Mouse (Mus musculus) frontal cortex, postnatal 36 days (tissue): ENCODE data around the gene Pgpep1l.

Source experiments
- DNase-seq, 2 experiments: peaks; one replicate each; pipeline ENCODE4 v3.0.0; 2022; ENCODE audit warnings: low spot score in 2 of 2

Pgpep1l gene

DNA sequence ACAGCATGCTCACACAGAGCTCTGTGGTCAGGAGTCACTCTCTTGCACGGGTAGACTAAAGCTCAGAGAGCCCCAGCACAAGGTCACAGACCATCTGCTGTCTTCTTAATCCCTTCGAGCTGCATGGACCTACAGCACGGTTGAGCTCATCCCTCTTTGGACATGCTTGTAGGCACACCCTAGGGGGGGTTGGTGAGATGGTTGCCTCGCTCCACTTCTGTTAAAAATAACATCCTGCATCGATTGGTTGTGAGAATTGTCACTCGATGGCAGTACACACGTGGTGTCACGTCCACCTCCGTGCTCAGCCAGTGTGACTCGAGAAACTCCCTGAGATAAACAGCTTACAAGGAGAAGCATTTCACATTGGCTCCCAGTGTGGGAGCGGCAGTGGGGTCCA is 45.2 kb downstream of the Pgpep1l start:
- DNase-seq: no peak

DNA sequence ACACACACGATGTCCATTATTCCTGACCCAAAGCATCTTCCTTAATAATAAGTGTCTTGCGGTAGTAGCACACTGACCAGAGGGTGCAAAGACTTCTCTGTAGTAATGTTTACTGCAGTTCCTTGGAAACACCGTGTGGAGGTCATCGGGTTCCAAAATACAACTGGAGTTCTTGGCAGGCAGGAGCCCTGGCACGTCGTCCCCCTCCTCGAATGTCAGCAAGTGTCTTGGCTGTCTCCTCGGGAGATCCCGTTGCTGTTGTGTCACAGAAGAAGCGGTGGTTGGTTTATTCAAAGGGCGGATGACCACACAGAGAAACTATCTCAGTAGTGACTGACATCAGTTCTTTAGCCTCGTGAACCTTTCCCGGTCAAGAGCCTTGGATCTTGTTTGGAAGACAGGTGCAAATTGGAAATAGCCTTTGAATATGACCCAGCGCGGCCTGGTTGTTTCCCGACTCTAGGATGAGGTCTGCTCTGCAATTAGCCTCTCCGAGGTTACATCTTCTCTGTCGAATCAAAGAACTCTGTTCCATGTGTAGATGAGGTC is 48.4 kb downstream of the Pgpep1l start:
- DNase-seq: no peak

DNA sequence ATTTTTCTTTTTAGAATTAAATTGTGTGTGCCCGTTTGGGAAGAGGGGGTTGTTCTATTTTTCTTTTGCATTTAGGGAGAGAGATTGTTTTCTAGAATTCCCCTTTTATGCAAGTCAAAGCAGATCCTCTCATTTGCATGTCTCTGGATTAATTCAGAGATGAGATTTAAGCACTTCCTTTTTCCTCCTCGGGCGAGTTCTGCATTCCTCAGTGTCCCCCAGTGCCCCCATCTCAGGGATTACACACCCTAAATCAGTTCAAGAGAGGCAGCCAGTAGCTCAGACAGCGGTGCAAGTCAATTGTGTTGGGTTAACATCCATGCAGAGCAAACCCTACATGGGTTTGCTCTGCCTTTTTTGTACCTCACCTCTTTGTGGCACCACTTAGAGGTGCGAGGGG is 50.2 kb downstream of the Pgpep1l start:
- no peak for DNase-seq

DNA sequence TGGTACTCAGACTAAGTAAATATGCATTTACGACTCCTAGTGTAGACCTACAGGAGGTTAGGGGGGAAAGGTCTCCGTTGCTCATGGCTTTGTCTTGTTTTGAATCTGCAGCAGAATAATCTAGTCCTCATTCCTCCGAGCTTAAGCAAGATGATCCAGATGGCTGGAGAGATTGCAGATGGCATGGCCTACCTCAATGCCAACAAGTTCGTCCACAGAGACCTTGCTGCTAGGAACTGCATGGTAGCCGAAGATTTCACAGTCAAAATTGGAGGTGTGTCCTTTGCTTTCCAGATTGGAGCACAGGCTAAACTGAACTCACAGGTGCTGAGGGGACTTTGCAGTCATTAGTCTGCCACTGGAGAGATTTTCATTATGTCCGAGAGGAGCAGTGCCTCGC is 52.1 kb downstream of the Pgpep1l start:
- no peak for DNase-seq

DNA sequence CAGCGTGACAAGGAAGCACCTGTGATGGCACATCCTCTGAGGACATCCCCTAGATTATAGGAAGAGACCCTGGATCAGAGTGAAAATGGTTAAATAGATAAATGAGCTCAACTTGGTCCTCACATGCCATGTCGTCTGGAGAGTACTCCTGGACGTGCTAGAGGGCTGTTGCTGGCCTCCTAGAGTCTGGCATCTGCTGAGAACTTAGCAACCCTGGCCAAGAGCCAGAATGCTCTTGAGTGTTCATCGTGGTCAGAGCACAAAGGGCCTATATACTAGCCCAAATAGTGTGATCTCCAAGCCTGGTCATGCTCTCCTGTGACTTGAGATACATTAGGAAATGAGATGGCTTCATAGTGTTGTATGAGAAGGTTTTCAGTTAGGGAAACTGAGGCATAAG is 53.6 kb downstream of the Pgpep1l start:
- no peak for DNase-seq

DNA sequence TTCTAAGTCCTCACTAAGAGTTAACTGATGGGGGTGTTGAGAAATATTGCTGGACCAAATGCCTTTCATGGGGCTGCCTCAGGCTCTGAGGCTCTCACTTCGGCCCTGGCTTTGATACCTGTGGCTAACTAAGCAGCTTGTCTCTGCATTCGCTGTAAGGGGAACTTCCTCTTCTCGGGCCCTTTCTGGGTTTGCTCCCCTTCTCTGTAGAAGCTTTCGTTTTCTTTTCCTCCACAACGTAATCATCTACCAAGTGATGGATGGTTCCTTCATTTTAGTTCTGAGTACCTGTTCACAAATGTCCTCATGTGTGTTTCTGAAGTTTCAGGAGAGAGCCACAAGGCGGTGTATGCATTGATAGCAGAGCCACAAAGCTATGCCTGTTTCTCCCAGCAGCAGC is 55.0 kb downstream of the Pgpep1l start:
- no peak for DNase-seq

DNA sequence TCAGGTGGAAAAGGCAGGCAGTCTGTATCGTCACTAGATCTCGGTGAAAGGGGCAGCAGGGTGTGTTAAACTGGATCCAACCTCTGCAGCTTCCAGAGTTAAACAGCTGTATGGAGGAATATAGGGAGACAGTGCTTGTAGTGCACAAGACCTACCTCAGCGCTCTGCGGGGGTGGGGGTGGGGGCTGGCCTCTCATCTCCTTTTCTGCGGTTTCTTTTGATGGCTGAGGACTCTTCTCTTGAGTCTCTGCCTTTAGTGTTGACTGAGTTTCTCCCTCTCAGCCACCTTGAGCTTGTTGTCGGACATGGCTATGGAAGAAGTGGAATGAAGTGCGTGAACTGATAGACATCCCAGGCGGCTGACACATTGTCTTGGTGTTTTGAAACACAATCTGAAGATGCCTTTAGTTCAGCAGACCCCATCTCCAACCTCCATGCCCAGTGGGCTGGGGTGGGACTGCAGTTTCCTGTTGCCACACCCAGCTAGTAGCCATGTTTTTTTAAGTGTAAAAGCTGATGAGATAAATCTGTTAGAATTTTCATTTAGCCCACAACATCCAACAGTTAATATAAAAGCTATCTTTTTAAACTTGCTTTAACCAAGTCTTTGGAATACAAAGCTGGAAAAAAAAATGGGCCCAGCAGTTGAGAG is 58.1 kb downstream of the Pgpep1l start:
- DNase-seq: no peak

DNA sequence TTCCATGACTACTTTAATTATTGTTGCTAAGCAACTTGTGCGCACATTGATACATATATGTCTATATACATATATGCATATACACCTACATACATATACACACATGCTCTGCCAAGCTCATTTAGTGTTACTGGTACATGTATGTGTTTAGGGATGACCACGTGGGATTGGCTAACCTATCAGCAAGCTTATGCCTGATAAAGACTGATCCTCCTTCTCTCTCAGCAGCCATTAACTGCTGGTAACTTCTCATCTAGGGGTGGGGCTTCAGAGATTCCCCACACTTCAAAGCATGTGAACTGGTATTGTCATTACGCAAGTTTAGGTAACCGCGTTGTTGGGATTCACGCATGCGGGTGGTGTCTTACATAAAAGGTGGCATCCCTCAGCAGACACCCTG is 64.4 kb downstream of the Pgpep1l start:
- no peak for DNase-seq

DNA sequence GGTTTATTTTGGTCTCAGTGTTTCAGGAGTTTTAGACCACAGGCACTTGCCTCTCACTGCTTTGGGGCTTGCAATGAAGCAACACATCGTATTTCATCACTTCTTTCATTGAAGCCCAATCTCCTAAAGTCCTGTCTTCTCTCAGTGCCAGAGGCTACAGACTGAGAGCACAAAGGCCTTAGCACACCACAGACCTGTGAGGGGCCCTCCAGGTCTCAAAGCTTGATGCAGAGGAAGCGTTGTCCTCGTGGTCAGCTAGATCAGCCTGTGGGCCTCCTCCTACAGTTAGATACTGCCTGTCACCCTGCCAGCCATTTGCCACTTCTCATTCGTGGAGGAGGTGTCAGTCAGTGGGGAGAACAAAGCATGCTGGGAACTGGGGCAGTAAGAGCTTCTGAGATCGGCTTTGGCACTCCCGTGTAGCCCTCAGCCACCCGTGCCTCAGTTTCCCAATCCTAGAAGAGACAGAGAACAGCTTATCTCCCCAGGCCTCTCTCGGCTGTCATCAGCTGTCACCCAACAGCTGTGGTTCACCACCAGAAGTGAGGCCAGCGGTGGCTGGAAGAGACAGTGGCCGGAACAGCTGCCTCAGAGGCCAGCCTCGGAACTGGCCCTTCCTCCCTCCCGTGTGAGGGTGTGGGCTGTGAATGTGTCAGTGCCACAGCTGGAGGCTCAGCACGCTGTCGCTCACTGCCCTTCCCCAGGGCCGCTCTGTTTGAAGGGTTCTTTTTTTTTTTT is 69.9 kb downstream of the Pgpep1l start:
- DNase-seq: no peak

DNA sequence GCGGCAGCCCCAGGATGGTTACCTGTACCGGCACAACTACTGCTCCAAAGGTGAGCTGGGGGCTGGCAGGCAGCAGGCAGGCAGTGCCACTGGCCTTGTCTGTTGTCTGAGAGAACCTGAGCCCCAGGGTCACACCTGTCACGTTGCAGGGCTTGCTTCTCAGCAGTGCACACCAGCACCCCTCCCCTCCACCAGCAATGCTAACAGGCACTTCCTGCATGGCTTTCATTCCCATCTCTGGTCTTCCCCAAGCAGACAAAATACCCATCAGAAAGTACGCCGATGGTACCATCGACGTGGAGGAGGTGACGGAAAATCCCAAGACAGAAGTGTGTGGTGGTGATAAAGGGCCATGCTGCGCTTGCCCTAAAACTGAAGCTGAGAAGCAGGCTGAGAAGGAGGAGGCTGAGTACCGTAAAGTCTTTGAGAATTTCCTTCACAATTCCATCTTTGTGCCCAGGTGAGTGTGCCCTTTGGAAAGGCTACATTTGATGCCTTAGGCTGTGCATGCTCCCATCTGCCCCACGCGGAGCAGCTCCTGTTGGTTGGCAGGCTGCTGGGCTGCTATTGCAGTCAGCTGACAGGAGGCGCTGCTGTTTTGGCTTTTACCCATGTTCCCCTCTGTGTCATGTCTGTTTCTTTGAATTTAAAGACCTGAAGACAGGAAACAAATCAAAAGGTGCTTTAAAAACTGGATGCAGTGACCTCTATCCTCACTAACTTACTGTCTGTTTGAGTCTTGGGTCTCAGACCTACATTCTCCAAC is 74.2 kb downstream of the Pgpep1l start:
- no peak for DNase-seq

DNA sequence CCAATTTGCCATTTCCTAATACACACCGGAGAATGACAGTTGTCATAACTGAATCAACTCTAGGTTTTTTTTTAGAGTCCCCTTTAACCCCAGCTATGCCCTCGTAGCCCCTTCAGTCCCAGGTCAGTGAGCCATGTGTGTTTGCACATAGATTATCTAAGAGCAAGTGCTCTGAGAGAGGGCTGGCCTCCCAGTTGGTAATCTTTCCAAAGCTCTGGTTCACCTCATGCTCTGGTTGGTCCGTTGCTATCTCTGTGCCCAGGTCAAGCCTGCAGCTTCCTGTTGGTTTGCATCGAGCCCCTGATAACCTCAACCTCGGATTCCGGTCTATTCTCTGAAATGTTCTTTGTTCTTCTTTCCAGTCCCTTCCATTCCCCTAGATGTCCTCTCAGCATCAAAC is 74.8 kb downstream of the Pgpep1l start:
- no peak for DNase-seq
